Mouse (Mus musculus) heart, adult 10 weeks (tissue): ENCODE data around the gene Gm11146. TPM values are rescaled to one million over a fixed set of nuclear protein-coding genes. Genes with fewer than 3 reads are reported as not detected.

Experiments
- polyA plus RNA-seq: library from polyadenylated mRNA; stranded (reverse); fragments of 350-450 nt; fragmentation: Illumina TruSeq; extraction: RNeasy Lipid Tissue Mini Kit (QIAGEN cat#74804); gene quantifications from one replicate; pipeline ENCODE4 v1.2.3, GENCODE M21; 2014; ENCODE audit warnings: low read depth, low replicate concordance

Gene Gm11146
- polyA plus RNA-seq: not detected

DNA sequence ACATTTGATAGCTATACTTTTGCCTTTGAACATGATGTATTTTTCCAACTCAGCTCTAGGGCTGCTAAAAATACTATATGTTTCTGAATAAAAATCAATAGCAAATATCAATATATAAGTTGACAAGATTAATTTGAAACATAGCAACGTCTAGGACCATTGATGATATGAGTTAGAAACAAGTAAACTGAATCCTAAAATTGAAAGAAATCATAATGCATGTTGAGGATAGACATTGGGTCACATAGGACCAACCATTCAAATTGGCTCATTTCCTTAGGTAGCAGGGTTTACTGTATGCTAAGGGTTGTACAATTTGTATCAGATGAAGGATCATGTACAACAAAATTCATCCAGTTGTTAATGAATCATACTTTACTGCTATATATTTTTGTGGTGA, at the start of gene Gm11146:
Gene Gm11146 (minus strand): TSS at position 101 of the 400 bp plus-strand sequence.

